Mouse (Mus musculus): ENCODE results near the gene Slc10a6. TPM values are rescaled to one million over a fixed set of nuclear protein-coding genes. Genes with fewer than 3 reads are reported as not detected.
A peak's percentile ranks its signal among the peaks of the same experiment; 100 is the strongest.

The Slc10a6 gene
- polyA plus RNA-seq (2014; fragmentation: Nextera tagmentation; extraction: Ambion mirVana), result 0.19 TPM in 1 of 2 replicates, not detected in the other

GRCm38 (mm10) chr5:103629111-103629764 lies at the start of gene Slc10a6:
Slc10a6 (minus strand) TSS chr5:103629403.
- Histone ChIP-seq H3K9me3 (replicated peaks; ENCODE audit: control insufficient read depth, low read length) (no peaks in the 10 kb centered on the region), H3K36me3 (ENCODE audit: control insufficient read depth, insufficient read depth, low read length) (no peaks in the 10 kb centered on the region), H3K9ac (ENCODE audit: low read depth, low read length) (no peak within 1 kb of the TSS), H3K27me3 (ENCODE audit: control insufficient read depth, insufficient read depth, low read length) (no peaks in the 10 kb centered on the region), H3K4me3 (ENCODE audit: low read depth, low read length) (no peak within 1 kb of the TSS), H3K4me1 (ENCODE audit: control insufficient read depth, insufficient read depth, low read length) (peaks cover 14% of the 10 kb centered on the region), H3K4me2 (peak within 1 kb of the TSS; percentile 49), H3K27ac (ENCODE audit: low read depth, low read length) (peak within 1 kb of the TSS; percentile 57; the same call in 1 of the 2 replicates)
- 43% methylated on average over 17 of the region's 17 CpGs for WGBS (ENCODE audit: insufficient replicate concordance)
- ATAC-seq (replicated peaks; ENCODE audit: insufficient number of reproducible peaks, low FRiP score, low TSS enrichment), result peak; percentile 69

GRCm38 (mm10) chr5:103678974-103679373 lies 49.8 kb upstream of the Slc10a6 start:
- Histone ChIP-seq H3K9ac (ENCODE audit: low read depth, low read length) (no peak overlapping the region), H3K27ac (ENCODE audit: low read depth, low read length) (no peak overlapping the region), H3K27me3 (ENCODE audit: control insufficient read depth, insufficient read depth, low read length) (0 out of 2 replicates have a peak, but pooled peaks cover 1% of the 10 kb centered on the region), H3K4me1 (ENCODE audit: control insufficient read depth, insufficient read depth, low read length) (no peaks in the 10 kb centered on the region), H3K9me3 (replicated peaks; ENCODE audit: control insufficient read depth, low read length) (no peaks in the 10 kb centered on the region), H3K4me3 (ENCODE audit: low read depth, low read length) (no peak overlapping the region), H3K36me3 (ENCODE audit: control insufficient read depth, insufficient read depth, low read length) (no peaks in the 10 kb centered on the region), H3K4me2 (no peak overlapping the region)
- WGBS (ENCODE audit: insufficient replicate concordance), result 92% methylated on average over 5 of the region's 5 CpGs
- ATAC-seq (replicated peaks; ENCODE audit: insufficient number of reproducible peaks, low FRiP score, low TSS enrichment), result no peak

GRCm38 (mm10) chr5:103677894-103678293 lies 48.7 kb upstream of the Slc10a6 start:
- Histone ChIP-seq H3K4me3 (ENCODE audit: low read depth, low read length) (no peak overlapping the region), H3K9me3 (replicated peaks; ENCODE audit: control insufficient read depth, low read length) (no peaks in the 10 kb centered on the region), H3K36me3 (ENCODE audit: control insufficient read depth, insufficient read depth, low read length) (no peaks in the 10 kb centered on the region), H3K27me3 (ENCODE audit: control insufficient read depth, insufficient read depth, low read length) (no peaks in the 10 kb centered on the region), H3K4me1 (ENCODE audit: control insufficient read depth, insufficient read depth, low read length) (no peaks in the 10 kb centered on the region), H3K27ac (ENCODE audit: low read depth, low read length) (no peak overlapping the region), H3K4me2 (no peak overlapping the region), H3K9ac (ENCODE audit: low read depth, low read length) (no peak overlapping the region)
- WGBS (ENCODE audit: insufficient replicate concordance), result 76% methylated on average over 6 of the region's 6 CpGs
- ATAC-seq (replicated peaks; ENCODE audit: insufficient number of reproducible peaks, low FRiP score, low TSS enrichment), result no peak

GRCm38 (mm10) chr5:103676289-103676881 lies 47.2 kb upstream of the Slc10a6 start:
- no peak overlapping the region for H3K4me2 ChIP-seq
- H3K27me3 ChIP-seq (ENCODE audit: control insufficient read depth, insufficient read depth, low read length), result no peaks in the 10 kb centered on the region
- no peaks in the 10 kb centered on the region for H3K9me3 ChIP-seq (replicated peaks; ENCODE audit: control insufficient read depth, low read length)
- H3K9ac ChIP-seq (ENCODE audit: low read depth, low read length), result no peak overlapping the region
- no peaks in the 10 kb centered on the region for H3K36me3 ChIP-seq (ENCODE audit: control insufficient read depth, insufficient read depth, low read length)
- H3K4me3 ChIP-seq (ENCODE audit: low read depth, low read length), result no peak overlapping the region
- ATAC-seq (replicated peaks; ENCODE audit: insufficient number of reproducible peaks, low FRiP score, low TSS enrichment), result no peak
- 75% methylated on average over 6 of the region's 6 CpGs for WGBS (ENCODE audit: insufficient replicate concordance)
- no peak overlapping the region for H3K27ac ChIP-seq (ENCODE audit: low read depth, low read length)
- H3K4me1 ChIP-seq (ENCODE audit: control insufficient read depth, insufficient read depth, low read length), result no peaks in the 10 kb centered on the region

GRCm38 (mm10) chr5:103674482-103674881 lies 45.3 kb upstream of the Slc10a6 start:
- Histone ChIP-seq H3K4me1 (ENCODE audit: control insufficient read depth, insufficient read depth, low read length) (no peaks in the 10 kb centered on the region), H3K9ac (ENCODE audit: low read depth, low read length) (no peak overlapping the region), H3K27me3 (ENCODE audit: control insufficient read depth, insufficient read depth, low read length) (no peaks in the 10 kb centered on the region), H3K4me3 (ENCODE audit: low read depth, low read length) (no peak overlapping the region), H3K36me3 (ENCODE audit: control insufficient read depth, insufficient read depth, low read length) (no peaks in the 10 kb centered on the region), H3K4me2 (no peak overlapping the region), H3K27ac (ENCODE audit: low read depth, low read length) (no peak overlapping the region), H3K9me3 (replicated peaks; ENCODE audit: control insufficient read depth, low read length) (no peaks in the 10 kb centered on the region)
- WGBS (ENCODE audit: insufficient replicate concordance), result 63% methylated on average over 6 of the region's 6 CpGs
- ATAC-seq (replicated peaks; ENCODE audit: insufficient number of reproducible peaks, low FRiP score, low TSS enrichment), result no peak

GRCm38 (mm10) chr5:103673611-103674010 lies 44.4 kb upstream of the Slc10a6 start:
- no peak overlapping the region for H3K4me2 ChIP-seq
- no peak overlapping the region for H3K9ac ChIP-seq (ENCODE audit: low read depth, low read length)
- no peaks in the 10 kb centered on the region for H3K27me3 ChIP-seq (ENCODE audit: control insufficient read depth, insufficient read depth, low read length)
- H3K9me3 ChIP-seq (replicated peaks; ENCODE audit: control insufficient read depth, low read length), result no peaks in the 10 kb centered on the region
- H3K36me3 ChIP-seq (ENCODE audit: control insufficient read depth, insufficient read depth, low read length), result no peaks in the 10 kb centered on the region
- WGBS (ENCODE audit: insufficient replicate concordance), result 78% methylated on average over 4 of the region's 4 CpGs
- no peak overlapping the region for H3K4me3 ChIP-seq (ENCODE audit: low read depth, low read length)
- H3K27ac ChIP-seq (ENCODE audit: low read depth, low read length), result no peak overlapping the region
- no peak for ATAC-seq (replicated peaks; ENCODE audit: insufficient number of reproducible peaks, low FRiP score, low TSS enrichment)
- no peaks in the 10 kb centered on the region for H3K4me1 ChIP-seq (ENCODE audit: control insufficient read depth, insufficient read depth, low read length)

- ATAC-seq (replicated peaks; ENCODE audit: insufficient number of reproducible peaks, low FRiP score, low TSS enrichment), result no peak
- Histone ChIP-seq H3K4me1 (ENCODE audit: control insufficient read depth, insufficient read depth, low read length) (no peaks in the 10 kb centered on the region), H3K9me3 (replicated peaks; ENCODE audit: control insufficient read depth, low read length) (no peaks in the 10 kb centered on the region), H3K27me3 (ENCODE audit: control insufficient read depth, insufficient read depth, low read length) (no peaks in the 10 kb centered on the region), H3K4me2 (no peak overlapping the region), H3K4me3 (ENCODE audit: low read depth, low read length) (no peak overlapping the region), H3K27ac (ENCODE audit: low read depth, low read length) (no peak overlapping the region), H3K9ac (ENCODE audit: low read depth, low read length) (no peak overlapping the region), H3K36me3 (ENCODE audit: control insufficient read depth, insufficient read depth, low read length) (no peaks in the 10 kb centered on the region)
- WGBS (ENCODE audit: insufficient replicate concordance), result 63% methylated on average over 3 of the region's 3 CpGs
Measured at GRCm38 (mm10) chr5:103671858-103672257, 42.7 kb upstream of the Slc10a6 start.

GRCm38 (mm10) chr5:103665876-103666275 lies 36.7 kb upstream of the Slc10a6 start:
- Histone ChIP-seq H3K36me3 (ENCODE audit: control insufficient read depth, insufficient read depth, low read length) (no peaks in the 10 kb centered on the region), H3K4me3 (ENCODE audit: low read depth, low read length) (no peak overlapping the region), H3K9ac (ENCODE audit: low read depth, low read length) (no peak overlapping the region), H3K4me1 (ENCODE audit: control insufficient read depth, insufficient read depth, low read length) (no peaks in the 10 kb centered on the region), H3K27ac (ENCODE audit: low read depth, low read length) (no peak overlapping the region), H3K9me3 (replicated peaks; ENCODE audit: control insufficient read depth, low read length) (no peaks in the 10 kb centered on the region), H3K4me2 (no peak overlapping the region), H3K27me3 (ENCODE audit: control insufficient read depth, insufficient read depth, low read length) (no peaks in the 10 kb centered on the region)
- WGBS (ENCODE audit: insufficient replicate concordance), result 76% methylated on average over 2 of the region's 2 CpGs
- ATAC-seq (replicated peaks; ENCODE audit: insufficient number of reproducible peaks, low FRiP score, low TSS enrichment), result no peak

- no peaks in the 10 kb centered on the region for H3K27me3 ChIP-seq (ENCODE audit: control insufficient read depth, insufficient read depth, low read length)
- no peaks in the 10 kb centered on the region for H3K36me3 ChIP-seq (ENCODE audit: control insufficient read depth, insufficient read depth, low read length)
- H3K4me3 ChIP-seq (ENCODE audit: low read depth, low read length), result no peak overlapping the region
- H3K4me1 ChIP-seq (ENCODE audit: control insufficient read depth, insufficient read depth, low read length), result no peaks in the 10 kb centered on the region
- no peaks in the 10 kb centered on the region for H3K9me3 ChIP-seq (replicated peaks; ENCODE audit: control insufficient read depth, low read length)
- no peak for ATAC-seq (replicated peaks; ENCODE audit: insufficient number of reproducible peaks, low FRiP score, low TSS enrichment)
- no peak overlapping the region for H3K9ac ChIP-seq (ENCODE audit: low read depth, low read length)
- no peak overlapping the region for H3K4me2 ChIP-seq
- WGBS (ENCODE audit: insufficient replicate concordance), result 74% methylated on average over 9 of the region's 9 CpGs
- H3K27ac ChIP-seq (ENCODE audit: low read depth, low read length), result no peak overlapping the region
Measured at GRCm38 (mm10) chr5:103664932-103665331, 35.7 kb upstream of the Slc10a6 start.
